20 mouse cellular contexts compared by ENCODE assay signal in genomic region chr1:152490842-152491241, GRCm38 (mm10).
"Had no signal": no experiment of that assay in that cellular context is flagged by ENCODE, and none has a peak within 500 bp of the region (broad histone marks: within the 10 kb centered on the region; RNA-seq: fewer than 3 reads in every experiment).

No protein-coding gene starts in this region.

- H3K9ac ChIP-seq: limb, embryonic 13.5 days; liver, embryonic 12.5 days; liver, embryonic 15.5 days; lung, embryonic 15.5 days; midbrain, embryonic 13.5 days had no signal

- H3K9me3 ChIP-seq: limb, embryonic 10.5 days; limb, embryonic 13.5 days; liver, embryonic 12.5 days; liver, embryonic 15.5 days; lung, embryonic 15.5 days; midbrain, embryonic 10.5 days; midbrain, embryonic 13.5 days had no signal

- H3K4me2 ChIP-seq: limb, embryonic 13.5 days; liver, embryonic 12.5 days; liver, embryonic 15.5 days; lung, embryonic 15.5 days; midbrain, embryonic 13.5 days had no signal

- H3K27ac ChIP-seq: hindbrain, postnatal 0 days; limb, embryonic 10.5 days; limb, embryonic 13.5 days; liver, embryonic 12.5 days; liver, embryonic 15.5 days; lung, embryonic 15.5 days; midbrain, embryonic 10.5 days; midbrain, embryonic 13.5 days; stomach, postnatal 0 days had no signal

- ATAC-seq: hindbrain, postnatal 0 days; inflammation-experienced regulatory T-cells, adult 6 months; intestine, embryonic 16.5 days; liver, embryonic 12.5 days; midbrain, embryonic 13.5 days; midbrain, embryonic 16.5 days had no signal

- DNase-seq: liver; lung, adult 18-20 months; lung, postnatal 10 days; lung, postnatal 36 days; thymus, adult 2 months; thymus, postnatal 25 days had no signal

- H3K36me3 ChIP-seq: limb, embryonic 10.5 days; liver, embryonic 12.5 days; liver, embryonic 15.5 days; lung, embryonic 15.5 days; midbrain, embryonic 10.5 days; midbrain, embryonic 13.5 days had no signal

- H3K27me3 ChIP-seq: limb, embryonic 13.5 days; liver, embryonic 12.5 days; liver, embryonic 15.5 days; lung, embryonic 15.5 days; megakaryocyte, embryonic 14.5 days; midbrain, embryonic 13.5 days had no signal

- H3K4me3 ChIP-seq: limb, embryonic 10.5 days; limb, embryonic 13.5 days; liver, embryonic 12.5 days; liver, embryonic 15.5 days; lung, embryonic 15.5 days; megakaryocyte, embryonic 14.5 days; midbrain, embryonic 10.5 days; midbrain, embryonic 13.5 days; myocyte had no signal

- H3K4me1 ChIP-seq: limb, embryonic 10.5 days; limb, embryonic 13.5 days; liver, embryonic 12.5 days; liver, embryonic 15.5 days; lung, embryonic 15.5 days; megakaryocyte, embryonic 14.5 days; midbrain, embryonic 10.5 days; midbrain, embryonic 13.5 days had no signal
